Mouse (Mus musculus): ENCODE results near the gene Clcn2. TPM values are rescaled to one million over a fixed set of nuclear protein-coding genes. Genes with fewer than 3 reads are reported as not detected.

Gene Clcn2
- total RNA-seq (2022) = 1 to 10 TPM; 1.5 to 3.3 (median 2.1) TPM

DNA sequence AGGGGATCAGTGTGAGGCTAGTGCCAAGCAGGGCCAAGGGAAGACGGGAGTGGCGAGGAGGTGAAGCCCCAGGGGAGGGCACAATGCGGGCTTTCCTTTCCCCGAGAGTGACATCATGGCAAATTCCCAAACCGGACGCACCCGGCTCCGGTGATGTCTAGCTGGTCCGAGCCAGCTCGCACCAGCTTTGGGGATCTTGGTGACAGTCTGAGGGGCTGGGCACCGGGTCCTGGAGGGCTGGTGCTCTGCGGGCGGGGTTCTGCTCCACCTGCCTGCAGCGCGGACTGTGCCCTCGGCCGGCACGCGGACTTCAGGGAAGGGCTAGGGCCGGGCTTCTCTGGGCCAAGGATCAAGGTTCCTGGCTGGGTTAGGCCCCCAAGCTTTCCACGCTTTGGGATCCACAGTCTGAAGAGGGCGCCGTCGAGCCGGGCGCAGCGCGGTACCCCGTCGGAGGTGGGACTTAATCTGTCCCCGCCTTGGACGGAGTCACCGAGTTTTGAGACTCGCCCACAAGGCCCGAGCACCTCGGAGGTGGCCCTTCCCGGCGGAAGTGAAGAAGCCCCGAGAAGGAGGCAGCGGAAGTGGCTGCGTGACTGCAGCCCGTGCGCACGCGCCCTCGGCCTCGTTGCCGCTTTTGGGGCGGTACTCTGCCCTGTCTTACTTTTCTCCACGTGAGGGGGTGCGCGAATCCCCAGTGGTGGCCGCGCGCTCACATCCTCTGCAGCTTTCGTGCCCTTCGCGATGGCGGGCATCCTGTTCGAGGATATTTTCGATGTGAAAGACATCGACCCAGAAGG lies at the start of gene Clcn2, which contains the start of gene Polr2h:
Clcn2 (minus strand) TSS at position 566 of the 797 bp plus-strand sequence.
Polr2h (plus strand) TSS at position 485 of the 797 bp plus-strand sequence.
- DNase-seq (ENCODE audit: low spot score) = peak; percentile 98

DNA sequence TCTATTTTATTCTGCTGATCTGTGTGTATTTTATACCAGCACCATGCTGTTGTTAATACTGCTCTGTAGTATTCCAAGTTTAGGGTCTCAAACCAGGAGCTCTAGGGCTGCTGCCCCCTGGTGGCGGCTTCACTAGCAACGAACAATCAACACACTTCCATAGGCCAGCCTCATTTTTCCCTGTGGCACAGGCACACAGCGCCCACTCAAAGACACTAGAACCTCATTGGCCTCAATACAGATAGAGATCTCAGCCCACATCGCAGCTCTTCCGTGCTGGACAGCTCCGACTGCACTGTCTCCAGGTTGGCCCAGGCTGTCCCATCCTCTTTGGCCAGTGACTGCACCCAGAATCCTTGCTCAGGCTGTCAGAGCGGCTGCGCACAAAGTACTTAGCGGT lies 47.7 kb upstream of the Clcn2 start:
- DNase-seq (ENCODE audit: low spot score) = no peak

DNA sequence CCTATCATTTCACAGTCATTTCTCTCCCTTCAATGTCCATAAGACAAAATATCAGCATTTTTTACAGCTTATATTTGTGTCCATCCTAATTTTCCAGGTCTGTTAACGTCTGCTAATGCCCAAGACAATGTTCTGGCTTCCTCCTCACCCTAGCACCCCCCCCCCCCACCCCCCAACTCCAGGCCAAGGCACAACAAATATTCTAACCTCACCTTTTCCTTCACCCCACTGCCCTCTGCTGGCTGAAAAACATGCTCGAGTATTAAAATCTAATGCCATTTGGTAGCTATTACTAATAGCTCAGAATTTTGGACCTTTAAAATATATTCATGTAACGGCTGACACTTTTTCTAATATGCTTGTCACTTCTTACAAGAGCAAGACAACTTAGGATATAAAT lies 44.1 kb upstream of the Clcn2 start:
- peak; percentile 50 for DNase-seq (ENCODE audit: low spot score)

DNA sequence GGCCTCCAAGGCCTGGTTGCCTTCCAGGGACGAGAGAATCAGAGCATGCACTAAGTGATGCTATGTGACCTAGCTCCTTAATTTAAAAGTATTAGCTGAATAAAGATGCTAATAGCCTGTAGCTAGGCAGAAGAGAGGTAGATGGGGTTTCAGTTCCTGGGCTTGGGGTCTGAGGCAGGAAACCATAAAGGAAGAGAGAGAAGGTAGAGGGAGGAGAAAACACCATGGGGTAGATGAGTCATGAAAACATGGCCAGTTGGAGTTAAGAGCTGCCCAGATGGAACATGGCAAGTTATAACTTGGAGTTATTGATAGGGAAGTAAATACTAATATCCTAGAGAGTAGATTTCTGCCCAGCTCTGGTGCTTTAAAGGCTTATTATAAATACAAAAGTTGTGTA lies 39.8 kb upstream of the Clcn2 start:
- no peak for DNase-seq (ENCODE audit: low spot score)

DNA sequence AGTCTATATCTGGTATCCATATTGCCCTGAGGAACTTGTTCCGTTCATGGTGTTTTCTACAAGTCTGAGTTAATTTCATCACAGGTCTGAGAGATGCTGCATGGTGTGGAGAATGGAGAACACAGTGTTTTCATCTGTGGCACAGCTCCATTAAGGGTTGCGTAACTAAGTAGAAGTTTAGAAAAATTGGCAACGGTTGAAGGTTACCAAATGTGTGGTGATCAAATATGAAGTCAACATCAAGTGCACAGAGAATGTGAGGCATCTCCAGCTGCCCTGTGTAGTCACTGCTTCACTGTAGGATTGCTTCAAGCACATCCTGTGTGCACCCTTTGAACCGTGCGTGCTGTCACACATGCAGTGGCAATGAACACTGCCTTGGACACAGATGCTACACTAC lies 38.5 kb upstream of the Clcn2 start:
- DNase-seq (ENCODE audit: low spot score) = peak; percentile 77

DNA sequence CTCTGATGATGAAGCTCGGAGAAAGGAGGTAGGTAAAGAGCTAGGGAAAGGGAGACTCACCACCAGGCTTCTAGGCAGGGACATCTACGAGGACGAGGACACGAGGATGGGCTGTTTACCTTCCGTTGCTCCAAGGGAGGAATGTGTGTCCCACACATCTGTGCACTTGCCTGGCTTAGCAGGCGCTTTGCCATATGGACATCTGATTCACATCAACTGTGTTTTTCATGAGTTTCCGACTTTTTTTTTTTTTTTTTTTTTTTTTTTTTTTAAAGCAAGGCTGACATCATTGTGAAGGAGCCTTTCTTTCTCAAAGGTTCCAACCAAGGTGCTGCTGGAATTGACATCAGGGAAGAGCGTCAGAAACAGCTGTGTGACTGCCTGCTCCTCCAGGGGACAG lies 33.0 kb upstream of the Clcn2 start:
- DNase-seq (ENCODE audit: low spot score) = no peak

DNA sequence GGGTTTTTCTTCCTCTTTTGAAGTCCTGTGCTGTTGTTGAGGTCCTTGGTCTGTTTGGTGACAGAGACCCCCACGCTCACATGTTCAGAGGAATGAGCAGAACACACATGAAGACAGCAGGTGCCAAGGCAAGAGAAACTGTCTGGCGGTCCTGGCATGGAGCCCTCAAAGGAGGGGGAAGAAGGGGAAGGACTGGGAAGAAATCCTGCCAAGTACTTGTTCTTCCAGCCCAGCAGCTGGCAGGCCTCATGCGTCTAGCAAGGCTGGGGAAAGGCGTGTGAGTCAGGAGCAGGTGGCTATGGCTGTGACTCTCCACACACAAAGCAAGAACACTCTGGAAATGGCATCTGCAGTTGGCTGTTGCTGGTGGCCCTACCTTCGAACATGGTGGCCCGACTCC lies 29.1 kb upstream of the Clcn2 start:
- peak; percentile 84 for DNase-seq (ENCODE audit: low spot score)

DNA sequence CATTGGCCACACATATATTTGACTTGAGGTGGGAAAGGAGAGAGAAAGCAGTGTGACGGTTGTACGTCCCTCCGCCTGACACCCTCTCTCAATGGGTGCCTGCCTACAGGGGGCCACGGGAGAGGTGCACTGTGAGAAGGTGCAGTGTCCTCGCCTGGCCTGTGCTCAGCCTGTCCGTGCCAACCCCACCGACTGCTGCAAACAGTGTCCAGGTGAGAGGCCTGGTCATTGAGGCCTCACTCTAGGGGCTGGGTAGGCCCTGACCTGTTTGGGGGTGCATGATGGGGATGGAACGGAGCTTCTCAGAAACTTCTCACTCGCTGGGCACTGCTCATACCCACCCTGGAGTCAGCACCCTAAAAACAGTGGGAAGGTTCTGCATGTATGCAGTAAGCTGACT lies 22.3 kb upstream of the Clcn2 start:
- DNase-seq (ENCODE audit: low spot score) = no peak

DNA sequence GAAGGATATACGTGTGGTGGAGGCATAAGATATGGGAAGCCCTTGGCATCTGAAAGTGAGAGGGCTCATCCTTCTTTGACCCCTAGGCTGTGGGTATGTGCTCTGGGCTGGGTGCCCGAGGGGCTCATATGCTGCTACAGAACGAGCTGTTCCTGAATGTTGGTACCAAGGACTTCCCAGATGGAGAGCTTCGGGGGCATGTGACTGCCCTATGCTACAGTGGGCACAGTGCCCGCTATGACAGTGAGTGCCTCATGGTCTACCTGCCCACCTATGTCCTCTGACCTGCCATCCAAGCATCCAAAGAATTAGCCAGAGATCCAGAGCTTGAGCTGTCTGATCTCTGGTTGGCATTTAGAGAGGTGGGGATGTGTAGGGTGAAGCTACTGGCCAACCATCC lies 19.3 kb upstream of the Clcn2 start:
- no peak for DNase-seq (ENCODE audit: low spot score)

DNA sequence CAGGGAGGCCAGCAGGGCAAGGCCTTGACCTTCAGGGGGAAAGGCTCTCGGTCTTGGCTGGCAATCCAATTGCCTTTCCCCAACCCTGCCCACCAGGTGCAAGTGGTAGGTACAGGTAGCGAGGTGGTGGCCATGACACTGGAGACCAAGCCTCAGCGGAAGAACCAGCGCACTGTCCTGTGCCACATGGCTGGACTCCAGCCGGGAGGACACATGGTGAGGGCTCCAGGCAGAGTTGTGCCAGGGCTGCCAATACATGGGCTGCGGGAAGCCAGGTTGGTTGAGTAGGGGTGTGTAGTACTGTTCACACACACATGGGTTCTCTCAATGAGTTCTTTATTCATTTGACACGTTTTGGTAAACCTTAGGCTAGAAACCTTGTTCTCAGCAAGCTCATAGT lies 18.6 kb upstream of the Clcn2 start:
- no peak for DNase-seq (ENCODE audit: low spot score)

DNA sequence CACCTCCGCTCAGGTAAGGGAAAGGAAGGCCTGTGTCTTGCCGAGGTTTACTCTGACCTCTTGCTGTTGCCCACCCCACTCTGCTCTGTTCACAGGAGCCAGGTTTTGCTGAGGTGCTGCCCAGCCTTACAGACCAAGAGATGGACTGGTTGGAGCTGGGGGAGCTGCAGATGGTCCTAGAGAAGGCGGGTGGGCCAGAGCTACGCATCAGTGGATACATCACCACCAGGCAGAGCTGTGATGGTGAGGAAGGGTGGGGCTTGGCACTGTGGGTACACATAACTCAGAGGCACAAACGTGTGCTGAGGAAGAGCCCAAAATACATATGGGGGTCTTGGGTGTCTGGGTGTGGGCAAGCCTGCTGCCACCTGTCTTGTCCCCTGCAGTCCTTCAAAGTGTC lies 18.1 kb upstream of the Clcn2 start:
- DNase-seq (ENCODE audit: low spot score) = no peak

DNA sequence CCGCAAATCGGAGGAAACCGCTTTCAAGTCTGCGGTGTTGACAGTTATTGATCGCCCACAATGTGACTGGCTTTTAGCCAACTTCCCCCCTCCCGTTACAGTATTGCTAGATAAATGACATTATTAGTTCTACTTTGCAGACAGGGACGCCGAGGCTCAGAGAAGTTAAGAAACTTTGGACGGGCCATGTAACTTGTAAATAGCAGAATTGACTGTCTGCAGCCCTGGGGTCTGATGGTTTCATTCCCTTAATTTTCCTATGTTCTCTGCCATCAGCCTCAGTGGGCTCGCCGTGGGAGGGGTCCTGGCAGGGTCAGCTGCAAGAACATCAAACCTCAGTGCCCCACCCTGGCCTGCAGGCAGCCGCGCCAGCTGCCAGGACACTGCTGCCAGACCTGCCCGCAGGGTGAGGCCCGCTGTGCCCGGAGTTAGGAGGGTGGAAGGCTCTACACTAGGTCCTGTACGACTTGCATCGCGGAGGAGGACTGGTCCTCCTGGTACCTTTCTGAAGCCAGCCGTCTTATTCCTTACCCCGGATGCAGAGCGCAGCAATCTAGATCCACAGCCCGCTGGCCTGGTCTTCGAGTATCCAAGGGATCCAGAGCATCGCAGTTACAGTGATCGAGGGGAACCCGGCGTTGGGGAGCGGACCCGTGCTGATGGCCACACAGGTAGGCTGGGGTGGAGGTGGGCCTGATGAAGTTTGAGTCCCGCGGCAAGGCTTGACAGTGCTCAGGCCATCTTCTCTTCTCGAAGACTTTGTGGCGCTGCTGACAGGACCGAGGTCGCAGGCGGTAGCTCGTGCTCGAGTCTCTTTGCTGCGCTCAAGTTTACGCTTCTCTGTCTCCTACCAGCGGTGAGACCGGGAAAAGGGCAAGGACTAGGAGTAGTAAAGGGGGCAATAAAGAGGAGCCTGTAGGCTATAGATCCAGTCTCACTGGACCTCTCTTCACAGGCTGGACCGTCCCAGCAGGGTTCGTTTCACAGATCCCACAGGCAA lies 16.5 kb upstream of the Clcn2 start, which contains the start of gene Thpo:
Thpo (minus strand) TSS at position 781 of the 1,000 bp plus-strand sequence.
- no peak for DNase-seq (ENCODE audit: low spot score)

DNA sequence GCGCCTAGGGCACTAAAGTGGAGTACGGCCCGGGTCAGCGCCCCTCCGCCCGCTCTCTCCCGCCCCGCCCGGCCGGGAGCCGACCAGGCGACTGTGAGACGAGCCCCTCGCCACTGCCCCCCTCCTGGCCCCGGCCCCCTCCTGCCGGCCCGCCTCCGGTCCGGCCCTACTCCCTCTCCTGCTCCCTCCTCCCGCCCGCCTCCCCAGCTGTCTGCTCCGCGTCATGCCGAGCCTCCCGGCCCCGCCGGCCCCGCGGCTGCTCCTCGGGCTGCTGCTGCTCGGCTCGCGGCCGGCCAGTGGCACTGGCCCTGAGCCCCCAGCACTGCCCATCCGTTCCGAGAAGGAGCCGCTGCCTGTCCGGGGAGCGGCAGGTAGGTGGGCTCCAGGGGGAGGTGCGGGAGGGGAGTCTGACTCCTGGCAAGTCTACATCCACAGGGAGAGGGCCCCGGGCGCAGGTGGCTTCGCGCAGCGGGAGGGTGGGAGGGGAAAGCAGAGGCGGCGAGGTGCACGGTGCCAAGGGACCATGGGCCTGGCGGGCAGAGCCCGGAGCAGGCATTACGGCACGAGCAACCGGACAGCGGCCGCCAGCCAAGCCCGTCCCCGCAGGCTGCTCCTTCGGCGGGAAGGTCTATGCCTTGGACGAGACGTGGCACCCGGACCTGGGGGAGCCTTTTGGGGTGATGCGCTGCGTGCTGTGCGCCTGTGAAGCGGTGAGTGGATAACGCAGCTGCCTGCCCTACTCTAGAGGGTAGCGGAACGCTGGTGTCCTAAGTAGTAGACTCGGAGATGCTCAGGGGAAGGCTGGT lies 15.6 kb upstream of the Clcn2 start, which contains the start of gene Chrd:
Chrd (plus strand) TSS at position 203 of the 806 bp plus-strand sequence.
- DNase-seq (ENCODE audit: low spot score) = no peak

DNA sequence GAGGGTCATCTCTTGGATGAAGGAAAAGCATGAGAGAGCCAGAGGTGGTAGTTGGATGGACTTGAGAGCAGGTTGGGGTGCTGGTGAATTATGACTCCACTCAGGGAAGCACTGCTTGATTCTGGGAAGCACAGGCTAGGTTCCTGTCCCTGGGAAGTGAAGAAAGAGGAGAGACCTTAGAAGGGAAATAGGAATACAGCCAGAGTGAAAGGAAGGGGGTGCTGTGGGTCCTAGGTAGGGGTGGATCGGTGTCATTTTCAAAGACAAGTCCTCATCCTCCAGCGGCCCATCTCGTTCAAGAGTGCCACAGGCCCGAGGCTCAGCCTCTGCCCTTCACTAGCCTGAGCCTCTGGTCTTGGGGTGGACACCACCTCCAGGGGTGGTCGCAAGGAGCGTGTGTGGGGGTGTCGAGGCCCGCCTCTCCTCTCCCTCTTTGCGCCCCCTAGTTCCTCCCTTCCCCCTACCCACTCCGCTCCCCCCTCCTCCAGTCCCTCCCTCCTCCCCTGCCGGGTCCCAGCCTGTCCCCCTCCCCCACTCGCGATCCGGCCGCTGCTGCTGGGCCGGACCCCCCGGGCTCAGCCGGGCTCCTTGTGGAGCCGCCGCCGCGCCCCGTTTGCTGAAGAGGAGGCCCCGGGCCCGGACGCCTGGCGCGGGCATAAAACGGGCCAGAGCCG lies 14.8 kb upstream of the Clcn2 start:
- no peak for DNase-seq (ENCODE audit: low spot score)

DNA sequence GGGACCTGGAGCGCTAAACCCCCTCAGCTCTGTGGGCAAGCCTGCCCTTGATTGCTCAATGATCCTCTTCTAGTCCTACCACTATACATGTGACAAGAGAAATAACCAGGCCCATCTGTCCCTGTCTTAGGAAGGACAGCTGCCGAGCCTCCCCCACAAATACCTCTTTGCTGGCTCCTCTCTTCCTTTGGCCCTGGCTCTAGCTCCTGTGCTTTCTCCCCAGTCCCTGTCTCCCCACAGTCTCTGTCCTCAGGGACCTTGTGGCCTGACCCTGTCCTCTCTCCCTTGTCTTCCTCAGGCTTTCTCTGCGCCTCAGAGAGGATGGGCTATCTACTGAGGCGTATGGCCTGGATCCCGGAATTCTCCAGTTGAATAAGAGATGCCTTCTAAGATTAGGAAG lies 14.1 kb upstream of the Clcn2 start:
- no peak for DNase-seq (ENCODE audit: low spot score)

DNA sequence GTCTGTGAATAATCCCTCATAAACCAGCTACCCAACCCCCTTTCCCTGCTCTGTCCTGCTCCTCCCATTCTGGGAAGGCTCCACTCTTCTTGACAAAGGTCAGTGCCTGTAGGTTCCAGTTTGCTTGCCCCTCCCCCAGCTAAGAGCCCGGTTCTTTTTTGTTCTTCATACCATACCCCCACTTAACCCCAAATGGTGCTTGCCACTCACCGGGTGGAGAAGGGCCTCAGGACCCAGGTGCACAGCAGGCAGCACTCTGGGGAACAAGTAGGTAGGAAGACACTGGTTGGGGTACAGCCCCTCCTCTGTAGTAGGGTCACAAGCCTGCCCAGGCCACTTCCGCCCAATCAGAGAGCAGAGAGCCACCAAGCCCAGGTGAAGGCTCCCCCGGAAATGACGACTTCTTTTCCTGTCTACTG lies 12.8 kb upstream of the Clcn2 start:
- no peak for DNase-seq (ENCODE audit: low spot score)

DNA sequence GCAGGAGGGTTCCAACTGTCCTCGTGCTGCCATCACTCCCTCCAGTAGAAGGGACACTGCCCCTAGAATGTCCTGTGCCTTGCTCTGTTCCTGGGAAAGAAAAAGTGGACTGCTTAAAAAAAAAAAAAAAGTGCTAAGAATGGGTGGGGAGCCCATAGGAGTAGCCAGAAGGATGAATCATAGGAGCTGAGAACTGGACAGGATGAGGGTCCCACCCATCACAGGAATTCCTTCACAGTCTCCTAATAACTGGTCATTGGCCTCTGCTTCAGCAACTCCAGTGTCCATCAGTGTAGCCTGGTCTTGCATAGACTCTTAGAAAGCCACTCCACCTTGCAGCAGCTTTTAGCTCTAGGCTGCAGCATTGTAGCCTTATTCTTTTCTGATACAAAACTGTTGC lies 8.8 kb upstream of the Clcn2 start:
- no peak for DNase-seq (ENCODE audit: low spot score)

DNA sequence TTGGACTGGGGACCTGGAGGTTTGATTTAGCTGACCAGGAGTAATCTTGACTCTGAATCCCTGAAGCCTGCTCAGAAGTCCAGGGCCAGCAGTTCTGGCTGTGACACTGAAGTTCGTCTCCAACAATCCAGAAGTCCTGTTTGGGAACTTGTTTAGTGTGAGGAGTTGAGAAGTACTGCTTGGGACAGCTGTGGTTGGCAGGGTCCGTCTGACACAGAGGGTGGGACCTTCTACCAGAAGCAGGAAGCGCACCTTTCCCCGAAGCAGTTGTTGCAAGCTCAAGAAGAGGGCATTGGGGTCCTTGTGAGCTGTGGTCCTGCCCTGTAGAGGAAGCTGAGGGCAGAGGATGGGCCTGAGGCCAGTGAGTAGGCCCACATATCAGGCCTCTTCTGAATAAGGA lies 8.2 kb upstream of the Clcn2 start:
- DNase-seq (ENCODE audit: low spot score) = no peak

DNA sequence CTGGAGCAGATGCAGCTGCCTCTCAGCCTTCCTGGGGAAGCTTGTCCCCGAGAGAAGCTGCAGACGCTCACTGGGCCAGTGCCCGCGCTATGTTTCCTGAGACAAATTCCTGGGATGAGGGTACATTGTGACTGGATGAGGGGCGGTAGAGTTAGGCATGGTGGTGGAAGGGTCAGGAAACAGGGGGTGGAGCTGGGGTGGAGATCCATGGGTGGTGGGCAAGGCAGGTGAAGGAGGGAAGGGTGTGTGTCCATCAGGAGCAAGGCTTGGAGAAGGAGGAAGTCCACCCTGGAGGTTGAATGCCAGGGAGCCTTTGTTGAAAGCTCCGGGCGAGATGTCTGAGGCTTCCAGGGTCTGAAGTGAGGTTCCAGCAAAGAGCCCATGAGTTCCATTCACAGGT lies 7.8 kb upstream of the Clcn2 start:
- DNase-seq (ENCODE audit: low spot score) = no peak

DNA sequence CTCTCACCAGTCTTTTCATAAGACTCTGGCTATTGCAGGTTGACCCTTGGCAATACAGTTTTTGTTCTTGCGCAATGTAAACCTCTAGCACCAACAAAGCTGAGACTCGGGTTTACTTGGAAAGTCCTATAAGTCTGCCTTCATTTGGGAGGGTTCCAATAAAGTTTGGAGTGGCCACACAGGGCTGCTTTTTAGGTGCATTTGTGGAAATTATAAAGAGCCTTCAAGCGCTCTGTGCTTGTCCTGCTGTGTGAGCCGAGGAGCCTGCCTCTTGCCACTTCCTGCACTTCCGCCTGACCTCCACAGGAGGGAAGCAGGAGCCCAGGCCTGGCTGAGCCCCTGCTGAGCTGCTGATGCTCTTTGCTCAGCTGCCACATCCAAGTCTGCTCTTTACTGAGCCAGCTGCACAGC lies 6.8 kb upstream of the Clcn2 start:
- DNase-seq (ENCODE audit: low spot score) = peak; percentile 44

DNA sequence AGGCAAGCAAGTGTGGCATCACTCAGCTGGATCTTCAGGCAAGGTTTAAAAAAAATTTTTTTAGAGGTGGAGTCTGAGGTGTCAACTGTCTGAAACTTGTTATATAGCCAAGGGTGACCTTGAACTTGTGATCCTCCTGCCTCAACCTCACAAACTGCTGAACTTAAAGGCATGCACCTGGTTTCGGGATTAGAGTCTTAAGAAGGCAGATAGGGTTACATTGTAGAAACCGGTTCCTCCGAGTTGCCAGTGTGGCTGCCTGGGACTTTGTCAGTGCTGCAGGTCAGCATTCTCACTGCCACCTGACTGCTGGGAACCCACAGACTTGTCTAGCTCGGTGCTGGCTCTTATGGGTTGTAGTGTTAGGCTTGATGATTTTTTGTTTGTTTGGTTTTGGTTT lies 5.7 kb upstream of the Clcn2 start:
- no peak for DNase-seq (ENCODE audit: low spot score)
